Mouse (Mus musculus) bone marrow, adult 2 months (tissue): ENCODE results near the gene Ptprm. TPM values are rescaled to one million over a fixed set of nuclear protein-coding genes. Genes with fewer than 3 reads are reported as not detected.

Experiments used
- H3K27ac ChIP-seq: fragments of 200-500 bp; 2 replicates; pipeline ENCODE4 v1.5.1; 2012; ENCODE audit warnings: low read depth, mild to moderate bottlenecking, control low read depth, inconsistent platforms, low read length; ENCODE audit not compliant: control insufficient read depth, poor library complexity, insufficient read depth
- H3K4me1 ChIP-seq: fragments of 200-500 bp; 2 replicates; pipeline ENCODE4 v1.6.1; 2011; ENCODE audit warnings: low read length; ENCODE audit not compliant: control insufficient read depth, insufficient read depth
- H3K4me3 ChIP-seq: fragments of 200-500 bp; replicated peaks from 2 replicates; pipeline ENCODE3; 2011; ENCODE audit warnings: mild to moderate bottlenecking, low read depth, low read length, control low read depth; ENCODE audit not compliant: control insufficient read depth
- CTCF ChIP-seq: fragments of 200-500 bp; IDR thresholded peaks from 2 replicates; pipeline ENCODE4 v1.5.1; 2011; ENCODE audit warnings: low read length, control low read depth; ENCODE audit not compliant: control insufficient read depth, insufficient read depth
- POLR2A ChIP-seq: fragments of 200-500 bp; IDR thresholded peaks from 2 replicates; pipeline ENCODE4 v1.6.1; 2011; ENCODE audit warnings: low read depth, mild to moderate bottlenecking, control low read depth, low read length, borderline replicate concordance; ENCODE audit not compliant: control insufficient read depth
- WGBS: fragments of 180-500 bp; shearing (Covaris S2); methylation state at CpG from one replicate; pipeline ENCODE4 v1.1.7; 2018; 5-methylcytosine and 5-hydroxymethylcytosine counted together
- polyA plus RNA-seq: library from polyadenylated mRNA; stranded (reverse); fragments of >200 nt; gene quantifications from 2 replicates; pipeline ENCODE4 v1.2.4, GENCODE M21; 2011; ENCODE audit warnings: low replicate concordance; ENCODE audit not compliant: missing spikeins, insufficient read depth, insufficient read length

The Ptprm gene
- polyA plus RNA-seq, 1 experiment: 4.0 TPM

- no peak overlapping the region for H3K27ac ChIP-seq
- no peak for TF ChIP-seq CTCF
- TF ChIP-seq POLR2A: no peak
- 75% methylated on average over 3 of the region's 3 CpGs for WGBS
- no peaks in the 10 kb centered on the region for H3K4me1 ChIP-seq
- H3K4me3 ChIP-seq: no peak overlapping the region
These were observed 689.0 kb downstream of the Ptprm start for GRCm38 (mm10) chr17:66665201-66665756.

GRCm38 (mm10) chr17:66664796-66665195 lies 689.5 kb downstream of the Ptprm start:
- TF ChIP-seq CTCF: no peak
- no peak for TF ChIP-seq POLR2A
- WGBS: 75% methylated on average over 10 of the region's 10 CpGs
- Histone ChIP-seq H3K27ac (no peak overlapping the region), H3K4me3 (no peak overlapping the region), H3K4me1 (no peaks in the 10 kb centered on the region)

GRCm38 (mm10) chr17:66659242-66659641 lies 695.0 kb downstream of the Ptprm start:
- H3K27ac ChIP-seq: no peak overlapping the region
- no peaks in the 10 kb centered on the region for H3K4me1 ChIP-seq
- no peak overlapping the region for H3K4me3 ChIP-seq
- no peak for TF ChIP-seq CTCF
- no peak for TF ChIP-seq POLR2A
- 4% methylated on average over 3 of the region's 3 CpGs for WGBS

GRCm38 (mm10) chr17:66637951-66638722 lies 716.1 kb downstream of the Ptprm start:
- H3K27ac ChIP-seq: no peak overlapping the region
- H3K4me3 ChIP-seq: no peak overlapping the region
- no peak for TF ChIP-seq POLR2A
- no peak for TF ChIP-seq CTCF
- no peaks in the 10 kb centered on the region for H3K4me1 ChIP-seq
- 75% methylated on average over 7 of the region's 7 CpGs for WGBS

- TF ChIP-seq CTCF: no peak
- TF ChIP-seq POLR2A: no peak
- Histone ChIP-seq H3K27ac (no peak overlapping the region), H3K4me1 (no peaks in the 10 kb centered on the region), H3K4me3 (no peak overlapping the region)
- 78% methylated on average over 13 of the region's 13 CpGs for WGBS
These were observed 734.1 kb downstream of the Ptprm start for GRCm38 (mm10) chr17:66619996-66620656.

- Histone ChIP-seq H3K4me1 (no peaks in the 10 kb centered on the region), H3K4me3 (no peak overlapping the region), H3K27ac (no peak overlapping the region)
- 79% methylated on average over 3 of the region's 3 CpGs for WGBS
- TF ChIP-seq CTCF (no peak), POLR2A (no peak)
These were observed 734.9 kb downstream of the Ptprm start for GRCm38 (mm10) chr17:66619255-66619826.
